Mouse (Mus musculus): Measurements from ENCODE around the gene Mknk1. TPM values are rescaled to one million over a fixed set of nuclear protein-coding genes. Genes with fewer than 3 reads are reported as not detected.

Gene Mknk1
- polyA plus RNA-seq, 1 experiment, result 30.9 TPM

- TF ChIP-seq CTCF (IDR thresholded peaks at IDR 0.05; ENCODE audit: borderline replicate concordance, insufficient read depth, low read length), result no peak
- TF ChIP-seq POLR2A (IDR thresholded peaks at IDR 0.05; ENCODE audit: low read depth, low read length), result no peak
- H3K4me1 ChIP-seq (ENCODE audit: control insufficient read depth, insufficient read depth, low read length), result no peaks in the 10 kb centered on the region; the same call in 1 of the 2 replicates
- no peak overlapping the region for H3K27ac ChIP-seq (ENCODE audit: insufficient read depth, low read length)
- no peak overlapping the region for H3K4me3 ChIP-seq (ENCODE audit: insufficient read depth, low read length)
Observed at GRCm38 (mm10) chr4:115904375-115904774, 65.4 kb downstream of the Mknk1 start.

DNA sequence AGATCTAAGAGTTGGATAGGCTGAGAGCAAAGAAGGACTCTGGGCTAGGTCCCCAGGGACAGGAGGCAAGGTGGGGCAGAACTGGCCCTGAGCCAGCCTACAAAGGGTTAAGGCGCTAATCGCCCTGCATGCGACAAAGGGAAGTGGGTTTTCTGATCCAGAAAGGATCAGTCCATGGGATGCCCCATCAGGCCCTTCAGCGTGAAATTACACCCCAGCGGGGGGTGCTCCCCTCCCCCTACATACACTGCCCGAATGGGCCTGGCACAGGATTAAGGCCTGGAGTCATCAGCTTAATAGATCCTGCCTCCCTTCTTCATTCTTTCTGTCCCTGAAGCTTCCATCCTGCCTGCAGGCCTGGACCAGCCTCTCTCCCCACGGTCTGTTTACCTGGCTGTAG, 66.7 kb downstream of the Mknk1 start:
- Histone ChIP-seq H3K27ac (ENCODE audit: insufficient read depth, low read length) (no peak overlapping the region), H3K4me3 (ENCODE audit: insufficient read depth, low read length) (no peak overlapping the region), H3K4me1 (ENCODE audit: control insufficient read depth, insufficient read depth, low read length) (no peaks in the 10 kb centered on the region; the same call in 1 of the 2 replicates)
- no peak for TF ChIP-seq CTCF (IDR thresholded peaks at IDR 0.05; ENCODE audit: borderline replicate concordance, insufficient read depth, low read length)
- no peak for TF ChIP-seq POLR2A (IDR thresholded peaks at IDR 0.05; ENCODE audit: low read depth, low read length)

DNA sequence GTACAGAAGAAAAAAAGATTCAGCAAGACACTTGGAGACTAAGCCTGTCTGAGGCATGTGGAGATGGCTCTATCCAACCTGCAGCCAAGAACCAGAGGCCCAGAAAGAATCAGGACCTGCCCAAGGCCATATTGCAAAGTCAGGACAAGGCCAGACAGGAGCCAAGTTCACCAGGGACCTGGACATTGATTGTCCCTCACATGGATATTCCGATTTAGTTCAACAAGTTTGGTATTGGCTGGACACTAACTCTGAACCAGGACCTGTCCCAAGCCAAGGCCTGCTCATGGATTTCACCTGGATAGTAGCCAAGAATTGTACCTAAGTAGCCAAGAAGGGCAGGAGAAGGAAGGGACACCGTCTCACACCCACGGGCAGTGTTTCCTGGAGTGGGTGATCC, 67.8 kb downstream of the Mknk1 start:
- TF ChIP-seq CTCF (IDR thresholded peaks at IDR 0.05; ENCODE audit: borderline replicate concordance, insufficient read depth, low read length) (no peak), POLR2A (IDR thresholded peaks at IDR 0.05; ENCODE audit: low read depth, low read length) (no peak)
- no peaks in the 10 kb centered on the region; the same call in 1 of the 2 replicates for H3K4me1 ChIP-seq (ENCODE audit: control insufficient read depth, insufficient read depth, low read length)
- H3K4me3 ChIP-seq (ENCODE audit: insufficient read depth, low read length), result no peak overlapping the region
- H3K27ac ChIP-seq (ENCODE audit: insufficient read depth, low read length), result no peak overlapping the region

DNA sequence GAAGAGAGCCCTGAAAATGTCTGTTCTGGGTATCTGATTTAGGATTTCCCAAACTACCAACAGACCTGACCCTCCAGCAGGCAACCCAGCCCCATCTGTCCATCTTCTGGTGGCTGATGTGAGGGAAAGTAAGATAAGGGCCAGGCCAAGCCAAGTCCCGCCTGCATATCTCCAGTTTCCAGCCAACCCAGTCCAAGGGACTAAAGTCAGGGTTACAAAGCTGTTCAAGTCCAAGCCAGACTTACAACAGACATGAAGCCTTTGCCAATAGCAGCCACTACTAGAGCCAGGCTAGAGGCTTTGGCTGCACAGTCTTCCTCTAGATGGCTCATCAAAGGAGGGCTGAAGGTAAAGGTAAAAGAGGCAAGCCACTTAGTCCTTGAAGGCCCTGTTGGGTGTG, 69.0 kb downstream of the Mknk1 start:
- Histone ChIP-seq H3K4me3 (ENCODE audit: insufficient read depth, low read length) (no peak overlapping the region), H3K4me1 (ENCODE audit: control insufficient read depth, insufficient read depth, low read length) (no peaks in the 10 kb centered on the region; the same call in 1 of the 2 replicates), H3K27ac (ENCODE audit: insufficient read depth, low read length) (no peak overlapping the region)
- TF ChIP-seq POLR2A (IDR thresholded peaks at IDR 0.05; ENCODE audit: low read depth, low read length), result no peak
- no peak for TF ChIP-seq CTCF (IDR thresholded peaks at IDR 0.05; ENCODE audit: borderline replicate concordance, insufficient read depth, low read length)

DNA sequence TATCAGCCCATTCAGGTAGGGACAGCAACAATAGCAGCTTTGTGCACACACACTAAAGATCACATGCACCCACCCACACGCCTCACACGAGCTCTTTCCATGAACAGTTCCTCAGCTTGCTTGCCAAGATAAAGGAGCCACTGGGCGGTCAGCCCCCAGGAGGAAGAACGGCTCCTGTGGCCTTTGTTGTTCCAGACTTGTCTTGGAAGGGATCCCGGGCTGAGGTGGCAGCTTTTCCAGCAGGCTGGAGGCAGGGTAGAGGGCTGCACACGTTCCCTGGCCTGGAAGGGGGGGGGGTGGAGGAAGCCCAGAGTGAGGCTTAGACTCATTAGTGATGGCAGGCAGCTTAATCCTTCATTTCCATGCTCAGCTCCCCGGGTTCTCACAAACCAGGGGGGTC, 69.6 kb downstream of the Mknk1 start:
- H3K4me3 ChIP-seq (ENCODE audit: insufficient read depth, low read length), result no peak overlapping the region
- TF ChIP-seq CTCF (IDR thresholded peaks at IDR 0.05; ENCODE audit: borderline replicate concordance, insufficient read depth, low read length), result no peak
- TF ChIP-seq POLR2A (IDR thresholded peaks at IDR 0.05; ENCODE audit: low read depth, low read length), result no peak
- no peaks in the 10 kb centered on the region; the same call in 1 of the 2 replicates for H3K4me1 ChIP-seq (ENCODE audit: control insufficient read depth, insufficient read depth, low read length)
- H3K27ac ChIP-seq (ENCODE audit: insufficient read depth, low read length), result no peak overlapping the region

GRCm38 (mm10) chr4:115911586-115911985, 72.6 kb downstream of the Mknk1 start:
- Histone ChIP-seq H3K4me3 (ENCODE audit: insufficient read depth, low read length) (no peak overlapping the region), H3K4me1 (ENCODE audit: control insufficient read depth, insufficient read depth, low read length) (no peaks in the 10 kb centered on the region; the same call in 1 of the 2 replicates), H3K27ac (ENCODE audit: insufficient read depth, low read length) (no peak overlapping the region)
- TF ChIP-seq CTCF (IDR thresholded peaks at IDR 0.05; ENCODE audit: borderline replicate concordance, insufficient read depth, low read length) (no peak), POLR2A (IDR thresholded peaks at IDR 0.05; ENCODE audit: low read depth, low read length) (no peak)

- peaks cover 5% of the 10 kb centered on the region; the same call in 1 of the 2 replicates for H3K4me1 ChIP-seq (ENCODE audit: control insufficient read depth, insufficient read depth, low read length)
- TF ChIP-seq POLR2A (IDR thresholded peaks at IDR 0.05; ENCODE audit: low read depth, low read length) (no peak), CTCF (IDR thresholded peaks at IDR 0.05; ENCODE audit: borderline replicate concordance, insufficient read depth, low read length) (no peak)
- H3K27ac ChIP-seq (ENCODE audit: insufficient read depth, low read length), result no peak overlapping the region
- no peak overlapping the region for H3K4me3 ChIP-seq (ENCODE audit: insufficient read depth, low read length)
Observed at GRCm38 (mm10) chr4:115919911-115920310, 80.9 kb downstream of the Mknk1 start.

DNA sequence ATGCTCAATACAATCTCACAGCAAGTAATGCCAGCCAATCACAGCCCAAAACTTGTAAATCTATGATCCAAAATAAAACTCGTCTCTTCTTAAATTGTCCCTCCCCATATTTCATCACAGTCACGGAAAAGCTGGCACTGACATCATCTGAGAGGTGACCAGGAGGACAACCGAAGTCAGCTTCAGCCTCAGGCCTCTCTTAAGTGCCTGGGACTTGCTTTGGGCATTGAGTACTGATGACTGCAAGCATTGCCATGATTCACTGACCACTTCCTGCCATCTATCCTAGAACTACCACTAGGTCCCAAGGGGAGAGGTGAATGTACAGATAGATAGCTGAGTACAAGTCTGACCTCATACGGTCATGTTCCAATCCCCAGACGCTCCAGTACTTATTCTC, 83.7 kb downstream of the Mknk1 start:
- Histone ChIP-seq H3K4me3 (ENCODE audit: insufficient read depth, low read length) (no peak overlapping the region), H3K27ac (ENCODE audit: insufficient read depth, low read length) (no peak overlapping the region), H3K4me1 (ENCODE audit: control insufficient read depth, insufficient read depth, low read length) (peaks cover 5% of the 10 kb centered on the region; the same call in 1 of the 2 replicates)
- TF ChIP-seq POLR2A (IDR thresholded peaks at IDR 0.05; ENCODE audit: low read depth, low read length), result no peak
- TF ChIP-seq CTCF (IDR thresholded peaks at IDR 0.05; ENCODE audit: borderline replicate concordance, insufficient read depth, low read length), result no peak

DNA sequence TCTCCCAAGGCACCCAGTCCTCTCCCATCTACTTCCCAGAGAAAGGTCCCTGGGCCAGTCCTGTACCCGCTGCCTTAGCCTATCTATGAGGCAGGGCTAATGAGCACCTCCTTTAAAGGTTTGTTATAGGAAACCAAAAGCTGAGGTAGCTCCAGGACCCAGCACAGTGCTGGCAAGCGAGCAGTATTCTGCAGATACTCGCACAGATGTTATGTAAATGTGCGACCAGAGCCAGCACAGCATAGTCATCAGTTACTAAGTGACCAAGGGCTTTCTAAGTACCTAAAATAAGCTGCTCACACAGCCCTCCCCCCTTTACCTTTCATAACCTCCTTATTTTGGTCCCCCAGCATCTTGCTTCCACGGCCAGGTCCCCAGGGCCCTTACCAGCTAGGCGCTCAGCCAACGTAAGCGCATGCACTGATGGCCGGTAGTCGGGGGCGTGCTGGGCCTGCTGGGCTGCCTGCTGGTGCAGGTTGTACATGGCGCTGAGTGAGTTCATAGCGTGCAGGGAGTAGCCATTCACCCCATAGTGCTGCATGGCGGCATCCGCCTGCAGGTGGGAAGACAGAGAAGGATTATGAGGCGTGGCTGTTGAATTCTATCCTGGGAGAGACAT, 84.4 kb downstream of the Mknk1 start:
- H3K4me1 ChIP-seq (ENCODE audit: control insufficient read depth, insufficient read depth, low read length), result peaks cover 5% of the 10 kb centered on the region; the same call in 1 of the 2 replicates
- no peak overlapping the region for H3K4me3 ChIP-seq (ENCODE audit: insufficient read depth, low read length)
- no peak overlapping the region for H3K27ac ChIP-seq (ENCODE audit: insufficient read depth, low read length)
- TF ChIP-seq POLR2A (IDR thresholded peaks at IDR 0.05; ENCODE audit: low read depth, low read length), result no peak
- TF ChIP-seq CTCF (IDR thresholded peaks at IDR 0.05; ENCODE audit: borderline replicate concordance, insufficient read depth, low read length), result no peak

DNA sequence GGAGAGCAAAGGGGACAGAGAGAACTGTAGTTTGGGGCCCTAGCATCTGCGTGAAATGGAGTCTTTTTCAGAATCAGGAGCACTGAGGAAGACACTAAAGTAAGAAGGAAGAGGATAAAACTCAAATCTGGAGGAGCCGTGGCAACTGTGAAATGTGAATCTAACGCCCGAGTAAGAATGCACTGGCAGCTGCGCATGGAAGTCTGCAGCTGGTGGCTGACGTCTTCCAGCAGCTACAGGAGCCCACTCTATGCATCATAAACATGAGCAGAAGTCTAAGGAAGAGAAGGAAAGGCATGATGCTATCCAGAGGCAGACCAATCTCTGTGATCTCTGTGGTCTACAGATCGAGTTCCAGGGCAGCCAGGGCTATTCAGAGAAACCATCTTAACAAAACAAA, 88.6 kb downstream of the Mknk1 start:
- H3K27ac ChIP-seq (ENCODE audit: insufficient read depth, low read length), result no peak overlapping the region
- no peak for TF ChIP-seq POLR2A (IDR thresholded peaks at IDR 0.05; ENCODE audit: low read depth, low read length)
- TF ChIP-seq CTCF (IDR thresholded peaks at IDR 0.05; ENCODE audit: borderline replicate concordance, insufficient read depth, low read length), result no peak
- peaks cover 5% of the 10 kb centered on the region; the same call in 1 of the 2 replicates for H3K4me1 ChIP-seq (ENCODE audit: control insufficient read depth, insufficient read depth, low read length)
- H3K4me3 ChIP-seq (ENCODE audit: insufficient read depth, low read length), result no peak overlapping the region

Other genes starting within 250 kb of the Mknk1 start
- gene Cyp4a32, start 238.2 kb upstream of the Mknk1 start, polyA plus RNA-seq (2011; ENCODE audit: insufficient read length, low read depth, missing spikeins), result not detected in 2 replicates
- 0.32 TPM in 1 of 2 replicates, not detected in the other for gene Cyp4b1, start 191.5 kb upstream of the Mknk1 start, polyA plus RNA-seq (2011; ENCODE audit: insufficient read length, low read depth, missing spikeins)
- gene Efcab14, start 101.5 kb upstream of the Mknk1 start, polyA plus RNA-seq (2011; ENCODE audit: insufficient read length, low read depth, missing spikeins), result 36.7 and 39.3 TPM in 2 replicates
- gene Tex38, start 58.2 kb upstream of the Mknk1 start, polyA plus RNA-seq (2011; ENCODE audit: insufficient read length, low read depth, missing spikeins), result not detected in 2 replicates
- 29.2 and 31.5 TPM in 2 replicates for gene Atpaf1, start 54.4 kb upstream of the Mknk1 start, polyA plus RNA-seq (2011; ENCODE audit: insufficient read length, low read depth, missing spikeins)
- 5.8 and 7.2 TPM in 2 replicates for gene Mob3c, start 11.1 kb upstream of the Mknk1 start, polyA plus RNA-seq (2011; ENCODE audit: insufficient read length, low read depth, missing spikeins)
- not detected in 2 replicates for gene Kncn, start 45.2 kb downstream of the Mknk1 start, polyA plus RNA-seq (2011; ENCODE audit: insufficient read length, low read depth, missing spikeins)
- gene 6430628N08Rik, start 51.5 kb downstream of the Mknk1 start, polyA plus RNA-seq (2011; ENCODE audit: insufficient read length, low read depth, missing spikeins), result not detected in 2 replicates
- gene Dmbx1, start 100.7 kb downstream of the Mknk1 start, polyA plus RNA-seq (2011; ENCODE audit: insufficient read length, low read depth, missing spikeins), result not detected in 2 replicates
- not detected in 2 replicates for gene Faah, start 178.7 kb downstream of the Mknk1 start, polyA plus RNA-seq (2011; ENCODE audit: insufficient read length, low read depth, missing spikeins)
- gene Nsun4, start 214.7 kb downstream of the Mknk1 start, polyA plus RNA-seq (2011; ENCODE audit: insufficient read length, low read depth, missing spikeins), result 13.0 and 17.6 TPM in 2 replicates
- 360 and 404 TPM in 2 replicates for gene Uqcrh, start 235.9 kb downstream of the Mknk1 start, polyA plus RNA-seq (2011; ENCODE audit: insufficient read length, low read depth, missing spikeins)
- gene Lrrc41, start 236.1 kb downstream of the Mknk1 start, polyA plus RNA-seq (2011; ENCODE audit: insufficient read length, low read depth, missing spikeins), result 71.6 and 81.9 TPM in 2 replicates